Mouse (Mus musculus) embryo, embryonic 10 days (tissue): ENCODE results near the gene Derl3.
"Not testable (repeated sequence)": the region's sequence is repeated elsewhere in the genome, so short reads cannot be mapped to it uniquely, and the experiment has no call there.

Experiments used
- DNase-seq: peaks from one replicate; pipeline ENCODE4 v3.0.0-alpha.2; 2015; ENCODE audit warnings: low spot score

Gene Derl3

GRCm38 (mm10) chr10:75893089-75893750 lies at the start of gene Derl3:
Gene Derl3, plus strand, starts transcription at chr10:75893413.
- DNase-seq, result peak; percentile 98

GRCm38 (mm10) chr10:75843898-75844297 lies 49.3 kb upstream of the Derl3 start:
- not testable (repeated sequence) for DNase-seq

- DNase-seq, result no peak
Observed at GRCm38 (mm10) chr10:75844800-75845199, 48.4 kb upstream of the Derl3 start.

- DNase-seq, result no peak
Observed at GRCm38 (mm10) chr10:75845306-75845930, 47.8 kb upstream of the Derl3 start.

- DNase-seq, result no peak
Observed at GRCm38 (mm10) chr10:75848382-75848781, 44.8 kb upstream of the Derl3 start.

- DNase-seq, result no peak
Observed at GRCm38 (mm10) chr10:75851076-75851475, 42.1 kb upstream of the Derl3 start.

GRCm38 (mm10) chr10:75851681-75852080 lies 41.5 kb upstream of the Derl3 start:
- DNase-seq, result no peak

GRCm38 (mm10) chr10:75852539-75853125 lies 40.6 kb upstream of the Derl3 start:
- no peak for DNase-seq

- DNase-seq, result peak; percentile 91
Observed at GRCm38 (mm10) chr10:75853452-75853851, 39.8 kb upstream of the Derl3 start.

- DNase-seq, result no peak
Observed at GRCm38 (mm10) chr10:75854096-75854495, 39.1 kb upstream of the Derl3 start.

- no peak for DNase-seq
Observed at GRCm38 (mm10) chr10:75854791-75855190, 38.4 kb upstream of the Derl3 start.

- no peak for DNase-seq
Observed at GRCm38 (mm10) chr10:75855416-75855981, 37.7 kb upstream of the Derl3 start.

GRCm38 (mm10) chr10:75856155-75856907 lies 36.9 kb upstream of the Derl3 start:
- DNase-seq, result no peak

GRCm38 (mm10) chr10:75856976-75857375 lies 36.2 kb upstream of the Derl3 start:
- no peak for DNase-seq

GRCm38 (mm10) chr10:75857598-75857997 lies 35.6 kb upstream of the Derl3 start:
- no peak for DNase-seq

GRCm38 (mm10) chr10:75859107-75859746 lies 34.0 kb upstream of the Derl3 start:
- peak; percentile 83 for DNase-seq

- peak; percentile 99 for DNase-seq
Observed at GRCm38 (mm10) chr10:75859786-75860470, 33.3 kb upstream of the Derl3 start, which contains the start of gene Mif. Gene Mif, minus strand, starts transcription at chr10:75860240.

GRCm38 (mm10) chr10:75860746-75861145 lies 32.5 kb upstream of the Derl3 start:
- no peak for DNase-seq

GRCm38 (mm10) chr10:75861587-75861986 lies 31.6 kb upstream of the Derl3 start:
- no peak for DNase-seq

- no peak for DNase-seq
Observed at GRCm38 (mm10) chr10:75872025-75872914, 20.9 kb upstream of the Derl3 start.
